Mouse (Mus musculus) gastrocnemius, adult 8-10 months (tissue): Measurements from ENCODE around the gene Dhrs11. TPM values are rescaled to one million over a fixed set of nuclear protein-coding genes. Genes with fewer than 3 reads are reported as not detected.

Experiments
- DNase-seq, 2 experiments: peaks; one replicate each; pipeline ENCODE4 v3.0.0; 2022; ENCODE audit warnings: low spot score in 2 of 2
- total RNA-seq, 4 experiments: library from RNA; stranded (reverse); gene quantifications; 2 replicates each; pipeline ENCODE4 v1.2.4; 2022

Gene Dhrs11
- total RNA-seq, 4 experiments from 2014 or later = 21.8 to 33.6 (median 26.3) TPM

DNA sequence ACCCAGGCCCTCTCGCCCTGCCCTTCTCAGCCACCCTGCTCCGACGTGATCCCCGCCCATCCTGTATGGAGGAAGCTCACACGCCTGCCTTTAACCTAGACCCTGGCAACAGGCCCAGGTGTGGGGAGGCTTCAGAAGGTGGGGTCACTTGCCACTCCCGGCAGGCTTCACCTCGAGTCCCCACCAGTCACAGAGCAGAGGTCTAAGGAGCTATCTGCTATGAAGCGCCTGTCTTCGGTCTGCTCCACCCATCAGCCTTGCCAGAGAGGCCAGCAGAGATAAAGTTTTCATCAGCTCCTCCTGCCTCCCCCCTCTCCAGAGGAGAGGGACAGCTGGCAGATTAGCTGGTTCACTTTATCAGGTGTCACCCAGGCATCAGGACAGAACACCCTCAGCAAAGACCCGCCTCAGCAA, 5.3 kb downstream of the Dhrs11 start:
- DNase-seq = no peak

GRCm38 (mm10) chr11:84822487-84822886, 6.3 kb downstream of the Dhrs11 start:
- no peak for DNase-seq

DNA sequence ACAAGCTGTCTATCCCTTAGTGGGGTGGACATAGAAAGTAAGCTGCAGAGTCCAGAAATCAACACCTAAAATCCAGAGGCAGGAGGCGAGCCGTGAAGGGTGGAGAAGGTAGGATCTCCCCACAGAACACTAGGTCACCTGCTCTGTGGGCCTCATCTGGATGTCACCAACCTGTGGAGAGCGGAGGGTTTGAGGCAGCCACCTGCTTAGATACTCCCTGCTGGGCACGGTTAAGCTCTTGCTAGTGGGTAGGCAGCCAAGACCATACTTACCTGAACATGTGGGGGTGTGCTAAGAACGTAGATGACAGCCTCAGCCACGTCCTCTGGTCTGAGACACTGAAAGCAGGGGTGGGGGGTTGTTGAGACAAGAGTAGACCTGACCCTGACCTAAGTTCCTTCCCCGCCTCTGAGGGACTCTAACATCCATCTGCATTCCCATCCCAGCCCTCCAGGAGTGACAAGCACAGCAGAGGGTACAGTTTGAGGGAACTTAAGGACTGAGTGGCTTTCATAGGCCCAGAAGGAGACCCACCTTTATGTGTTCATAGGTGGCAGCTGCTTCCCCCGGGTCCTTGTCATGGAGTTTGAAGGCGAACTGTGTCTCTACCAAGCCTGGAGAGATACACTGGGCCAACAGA, 7.5 kb downstream of the Dhrs11 start:
- no peak for DNase-seq

- DNase-seq = peak; percentile 92 to 94
Observed at GRCm38 (mm10) chr11:84818961-84819692, 9.7 kb downstream of the Dhrs11 start, which contains the start of gene Mrm1. Mrm1 (minus strand) TSS chr11:84819515.

DNA sequence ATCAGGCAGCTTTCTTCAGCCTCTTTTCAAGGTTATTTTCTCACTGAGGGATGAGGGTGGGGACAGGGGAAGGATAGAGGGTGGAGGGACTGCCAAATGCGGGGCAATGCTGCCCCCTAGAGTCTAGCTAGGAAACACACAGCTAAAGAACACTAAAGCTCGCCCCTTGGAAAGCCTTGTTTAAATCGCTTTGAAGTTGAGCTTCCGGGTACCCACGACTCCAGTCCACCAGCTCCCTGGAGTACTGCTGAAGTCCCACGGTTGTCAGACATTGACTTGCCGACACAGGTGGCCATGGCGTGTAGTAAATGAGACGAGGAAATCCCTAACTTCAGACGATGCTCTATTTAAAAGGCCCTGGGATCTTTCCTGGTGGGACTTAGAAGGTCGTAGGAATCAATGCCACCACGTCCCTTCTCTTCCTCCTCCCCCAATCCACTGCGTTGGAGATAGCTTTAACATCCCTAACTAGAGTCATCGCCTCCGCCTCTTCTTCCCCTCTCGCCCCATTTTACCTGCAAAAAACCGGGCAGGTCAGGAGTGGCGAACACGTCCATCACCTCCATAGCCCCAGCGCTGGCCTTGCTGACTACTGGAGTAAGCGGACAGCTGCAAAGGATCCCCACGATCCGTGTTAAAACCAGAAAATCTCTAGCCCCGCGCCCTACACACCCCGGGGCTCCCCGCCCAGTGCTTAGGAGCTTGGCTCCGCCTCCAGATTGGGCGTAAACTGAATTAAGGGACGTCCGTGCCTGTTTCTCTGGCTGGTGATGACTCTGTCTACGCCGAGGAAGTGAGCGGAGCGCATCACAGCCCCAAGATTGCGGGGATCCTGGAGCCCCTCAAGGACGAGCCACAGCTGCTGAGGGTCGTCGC, 10.5 kb downstream of the Dhrs11 start:
- DNase-seq = peak; percentile 64 to 66

DNA sequence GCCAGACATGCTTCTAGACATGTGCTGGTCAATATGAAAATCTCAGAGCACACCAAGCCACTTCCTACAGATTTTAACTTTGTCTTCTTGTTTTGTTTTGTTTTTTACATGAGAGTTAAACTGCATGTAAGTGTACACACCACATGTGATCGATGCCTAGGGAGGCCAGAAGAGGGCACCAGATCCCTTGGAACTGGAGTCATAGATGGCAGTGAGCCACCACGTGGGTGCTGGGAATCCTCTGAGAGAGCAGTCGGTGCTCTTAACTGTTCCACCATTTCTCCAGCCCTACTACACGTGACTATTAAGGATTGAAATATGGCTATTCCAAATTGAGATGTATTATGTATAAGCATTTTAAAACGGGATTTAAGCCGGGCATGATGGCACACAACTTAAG, 11.4 kb downstream of the Dhrs11 start:
- DNase-seq = no peak

DNA sequence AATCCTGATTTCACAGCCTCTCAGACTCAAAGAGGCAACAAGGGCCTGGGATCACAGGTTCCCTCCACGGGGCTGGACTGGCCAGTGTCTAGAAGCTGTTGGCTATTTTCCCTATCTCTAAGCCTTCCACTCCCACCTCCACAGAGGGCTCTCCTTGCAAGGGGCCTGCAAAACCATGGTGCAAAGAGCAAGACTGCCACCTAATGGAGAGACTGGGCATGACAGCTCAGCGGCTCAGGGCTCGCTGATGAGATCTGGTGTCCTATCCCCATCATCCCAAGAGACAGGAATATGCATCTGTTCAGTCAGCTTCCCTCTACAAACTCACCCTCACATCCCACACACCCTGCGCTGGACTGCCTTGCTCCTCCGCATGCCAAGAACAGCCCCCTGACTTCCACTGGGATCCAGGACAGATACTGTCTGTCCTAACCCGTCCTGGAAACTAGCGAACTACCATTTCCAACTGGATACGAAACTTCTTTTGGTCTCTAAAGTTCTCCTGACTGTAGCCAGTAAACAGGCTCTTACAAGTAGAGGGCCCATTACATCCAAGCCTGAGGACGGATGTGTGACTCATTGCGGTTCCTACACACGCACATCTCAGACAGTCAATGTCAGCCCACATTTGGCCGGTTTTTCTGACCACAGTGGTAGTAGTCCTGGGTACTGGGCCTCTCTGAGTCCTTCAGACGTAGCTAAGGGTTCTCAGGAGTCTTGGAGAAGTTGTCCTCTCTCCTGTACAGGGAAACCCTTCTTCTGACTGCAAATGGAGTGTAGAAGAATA, 14.9 kb downstream of the Dhrs11 start:
- peak; percentile 51 to 57 for DNase-seq

DNA sequence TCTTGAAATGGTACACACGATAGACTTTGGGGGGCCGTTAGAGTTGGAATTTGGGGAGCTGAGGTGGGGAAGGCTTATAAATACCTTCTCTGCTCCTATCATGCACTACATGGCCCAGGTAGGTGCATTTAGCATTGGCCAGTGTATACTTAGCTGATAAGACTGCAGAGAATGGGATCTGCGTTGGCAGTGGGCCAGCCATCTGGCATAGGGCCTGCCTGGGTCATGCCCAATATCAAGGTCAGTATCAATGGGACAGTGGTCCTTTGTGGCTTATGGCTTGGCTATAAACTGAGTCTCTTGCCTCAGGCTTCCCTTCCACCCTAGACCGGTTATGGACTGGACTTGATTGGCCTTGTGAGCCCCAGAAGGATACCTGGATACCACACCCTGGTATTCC, 24.4 kb downstream of the Dhrs11 start:
- DNase-seq = no peak

- no peak for DNase-seq
Observed at GRCm38 (mm10) chr11:84797627-84798353, 31.0 kb downstream of the Dhrs11 start.

DNA sequence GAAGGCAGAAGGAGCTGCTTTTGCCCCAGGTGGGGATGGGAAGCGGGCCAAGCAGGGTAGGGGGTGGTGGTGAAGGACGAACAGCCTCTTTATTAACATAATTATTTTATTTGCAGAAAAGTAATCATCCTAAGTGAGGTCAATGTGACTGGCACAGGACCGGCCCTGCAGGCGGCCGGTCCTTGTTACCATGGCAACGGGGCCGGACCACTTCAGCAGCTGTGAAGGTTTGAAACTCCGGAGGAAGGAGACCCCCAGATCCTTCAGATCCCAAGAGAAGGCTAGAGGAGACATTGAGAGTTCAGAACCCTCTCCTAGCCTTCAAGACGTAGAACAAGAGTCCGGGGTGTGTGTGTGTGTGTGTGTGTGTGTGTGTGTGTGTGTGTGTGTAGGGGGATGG, 31.8 kb downstream of the Dhrs11 start:
- no peak for DNase-seq

GRCm38 (mm10) chr11:84794496-84795113, 34.2 kb downstream of the Dhrs11 start:
- DNase-seq = peak in 1 of 2 experiments; percentile 20

- no peak for DNase-seq
Observed at GRCm38 (mm10) chr11:84793545-84793944, 35.2 kb downstream of the Dhrs11 start.

GRCm38 (mm10) chr11:84790383-84790782, 38.4 kb downstream of the Dhrs11 start:
- no peak for DNase-seq

GRCm38 (mm10) chr11:84780143-84780870, 48.5 kb downstream of the Dhrs11 start:
- no peak for DNase-seq

DNA sequence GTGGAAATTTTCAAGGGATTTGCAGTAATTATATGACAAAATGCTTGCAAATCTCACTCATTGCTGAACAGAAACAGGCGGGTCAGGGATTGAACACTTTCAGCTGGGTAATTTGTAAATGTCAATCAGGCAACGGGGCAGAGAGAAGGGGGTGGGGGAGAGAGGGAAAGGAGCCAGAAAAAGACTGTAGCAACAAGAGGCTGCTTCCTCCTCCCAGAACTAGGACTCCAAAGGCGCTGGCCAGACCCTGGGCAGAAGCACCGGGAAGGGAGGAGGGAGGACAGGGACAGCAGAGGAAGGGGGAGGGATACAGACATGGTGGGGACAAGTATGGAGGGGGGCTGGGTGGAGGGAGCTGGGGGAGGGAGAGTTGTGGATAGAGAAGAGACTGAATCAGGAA, 53.2 kb downstream of the Dhrs11 start:
- DNase-seq = no peak

- no peak for DNase-seq
Observed at GRCm38 (mm10) chr11:84774870-84775514, 53.8 kb downstream of the Dhrs11 start.
